In the genomic region with DNA sequence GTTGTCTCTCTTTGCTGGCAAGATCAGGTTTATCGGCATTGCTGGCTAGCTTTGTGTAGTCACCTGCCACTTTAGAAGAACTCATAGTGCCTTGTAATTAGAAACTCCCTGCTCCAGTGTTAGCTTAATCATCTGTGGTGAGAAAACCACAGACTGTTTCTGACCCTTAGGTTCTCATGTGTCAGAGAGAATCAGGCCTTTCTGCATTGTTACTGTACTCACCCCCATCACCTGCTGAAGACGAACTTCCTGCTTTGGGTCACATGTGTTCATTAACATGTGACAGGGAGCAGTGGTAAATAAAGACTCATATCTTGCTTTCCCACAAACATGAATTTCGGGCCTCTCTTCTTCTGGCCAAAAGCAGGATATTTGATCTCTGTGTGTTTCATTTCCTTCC, we compare ENCODE assay signal across 23 mouse cellular contexts.
DNase-seq lines count a peak whose midpoint lies in the region; TF ChIP-seq lines count a peak whose summit lies in the region.
"Had no signal": no experiment of that assay in that cellular context is flagged by ENCODE, and none has a peak within 500 bp of the region (broad histone marks: within the 10 kb centered on the region; RNA-seq: fewer than 3 reads in every experiment).

No protein-coding gene starts in this region.

- DNase-seq in heart, adult 2 months, result no peak
- no peak for DNase-seq in heart, adult 11 months
- peak; percentile 1 for DNase-seq in lung, postnatal 25 days (ENCODE audit: low spot score)
- no peak for DNase-seq in lung, postnatal 14 days
- no peak for DNase-seq in adrenal gland, postnatal 4 days (ENCODE audit: low spot score in 2 of 2)
- DNase-seq: adrenal gland, postnatal 10 days; adrenal gland, postnatal 36 days; cerebellum, adult 11-12 months; cerebellum, adult 8-10 months; cerebellum, postnatal 10 days; cerebellum, postnatal 36 days; embryo, embryonic 11 days; forebrain, postnatal 0 days; gastrocnemius, postnatal 25 days; heart, postnatal 4 days had no signal

- H3ac ChIP-seq in C2C12 (ENCODE audit: control insufficient read depth, insufficient read length, low read depth) (no peak overlapping the region), myocyte (ENCODE audit: control insufficient read depth, insufficient read length) (no peak overlapping the region)

- no peaks in the 10 kb centered on the region for H3K79me3 ChIP-seq in C2C12 (ENCODE audit: low read depth)

- TF ChIP-seq CTCF in heart, adult 2 months (IDR thresholded peaks at IDR 0.05), result no peak
- no peak for TF ChIP-seq CTCF in C2C12 (IDR thresholded peaks at IDR 0.05; ENCODE audit: control insufficient read depth, insufficient read depth, insufficient read length)

- no peak for TF ChIP-seq EP300 in heart, adult 2 months (IDR thresholded peaks at IDR 0.05; ENCODE audit: insufficient read depth, low read depth, low read length)

- H3K4me2 ChIP-seq in myocyte (ENCODE audit: low read depth), result peak overlapping the region; percentile 52
- H3K4me2 ChIP-seq: embryonic facial prominence, embryonic 15.5 days; heart, embryonic 12.5 days; heart, embryonic 15.5 days; hindbrain, embryonic 14.5 days had no signal

- H3K4me1 ChIP-seq in heart, adult 2 months (ENCODE audit: control insufficient read depth, insufficient read depth, low read length), result no peaks in the 10 kb centered on the region
- H3K4me1 ChIP-seq: embryonic facial prominence, embryonic 15.5 days; heart, embryonic 12.5 days; heart, embryonic 15.5 days had no signal

- H3K27ac ChIP-seq in heart, adult 2 months, result peak overlapping the region; percentile 49; the same call in 1 of the 2 replicates
- H3K27ac ChIP-seq: embryonic facial prominence, embryonic 15.5 days; heart, embryonic 15.5 days; hindbrain, embryonic 14.5 days; hindbrain, postnatal 0 days had no signal

- no peak overlapping the region for H3K4me3 ChIP-seq in heart, adult 2 months
- H3K4me3 ChIP-seq in C2C12 (ENCODE audit: insufficient read depth, poor library complexity, severe bottlenecking), result no peak overlapping the region
- no peak overlapping the region for H3K4me3 ChIP-seq in myocyte
- H3K4me3 ChIP-seq: embryonic facial prominence, embryonic 15.5 days; heart, embryonic 12.5 days; heart, embryonic 15.5 days had no signal

- intact Hi-C loops in heart, adult 2 months (cut with DNase I), result loop anchor here (10.0 kb wide), 1 partner anchor 109 kb away; no protein-coding TSS in a partner anchor

- no peaks in the 10 kb centered on the region for H3K27me3 ChIP-seq in heart, adult 2 months (ENCODE audit: control insufficient read depth, insufficient read depth, low read length)
- no peaks in the 10 kb centered on the region for H3K27me3 ChIP-seq in C2C12 (ENCODE audit: control insufficient read depth, insufficient read depth, insufficient read length)
- H3K27me3 ChIP-seq in myocyte (ENCODE audit: control insufficient read depth, insufficient read depth, insufficient read length), result no peaks in the 10 kb centered on the region
- H3K27me3 ChIP-seq: embryonic facial prominence, embryonic 15.5 days; heart, embryonic 12.5 days; heart, embryonic 15.5 days had no signal

- WGBS in heart, adult 2 months, result 53% methylated on average over 3 of the region's 3 CpGs

- no peak overlapping the region for H3K9ac ChIP-seq in heart, adult 2 months (ENCODE audit: low read depth, low read length)
- H3K9ac ChIP-seq: embryonic facial prominence, embryonic 15.5 days; forebrain, postnatal 0 days; heart, embryonic 12.5 days; heart, embryonic 15.5 days; hindbrain, embryonic 14.5 days had no signal

- TF ChIP-seq POLR2A in heart, adult 2 months (IDR thresholded peaks at IDR 0.05; ENCODE audit: insufficient read depth, low read depth, low read length), result no peak
- TF ChIP-seq POLR2A in myocyte (IDR thresholded peaks at IDR 0.05; ENCODE audit: insufficient read length, low read depth), result no peak

- H3K36me3 ChIP-seq in heart, adult 2 months (ENCODE audit: control insufficient read depth, insufficient read depth, low read length), result no peaks in the 10 kb centered on the region
- H3K36me3 ChIP-seq in C2C12 (ENCODE audit: control insufficient read depth, insufficient read depth) (no peaks in the 10 kb centered on the region), myocyte (ENCODE audit: control insufficient read depth, insufficient read depth) (no peaks in the 10 kb centered on the region)
- H3K36me3 ChIP-seq: embryonic facial prominence, embryonic 15.5 days; G1E; heart, embryonic 12.5 days; heart, embryonic 15.5 days had no signal

- H3K79me2 ChIP-seq in heart, adult 2 months (replicated peaks; ENCODE audit: control insufficient read depth, insufficient read depth, low read length), result no peaks in the 10 kb centered on the region
- H3K79me2 ChIP-seq in C2C12 (ENCODE audit: control insufficient read depth, insufficient read depth) (no peaks in the 10 kb centered on the region), myocyte (ENCODE audit: control insufficient read depth, insufficient read depth) (no peaks in the 10 kb centered on the region)

TF ChIP-seq in C2C12, 6 proteins besides CTCF, POLR2A, EP300 and RAD21:
- TF ChIP-seq USF1 (IDR thresholded peaks at IDR 0.05; ENCODE audit: low read depth) (peak; percentile 66), MYOD1 (IDR thresholded peaks at IDR 0.05; ENCODE audit: control insufficient read depth, insufficient read length, low read depth) (peak; percentile 56), CEBPB (IDR thresholded peaks at IDR 0.05; ENCODE audit: low read depth) (no peak)

TF ChIP-seq in myocyte, 11 proteins besides CTCF, POLR2A, EP300 and RAD21:
- TF ChIP-seq MYOD1 (IDR thresholded peaks at IDR 0.05; ENCODE audit: control insufficient read depth in 1 of 3, insufficient read length in 2 of 3, low read depth in 2 of 3), result peak in 1 of 3 experiments; percentile 41
- TF ChIP-seq E2F4 (IDR thresholded peaks at IDR 0.05; ENCODE audit: insufficient read depth), result no peak
- TF ChIP-seq USF1 (IDR thresholded peaks at IDR 0.05; ENCODE audit: low read depth), result peak; percentile 69
